Mouse (Mus musculus): ENCODE results near the gene Lrrc61.

Lrrc61 gene

GRCm38 (mm10) chr6:48554280-48555103 is at the start of gene Lrrc61:
Lrrc61 (plus strand) TSS chr6:48554796.
- under 1% methylated on average over 39 of the region's 39 CpGs for WGBS

- 82% methylated on average over 4 of the region's 4 CpGs for WGBS
These were observed 46.5 kb upstream of the Lrrc61 start for GRCm38 (mm10) chr6:48508087-48508486.

- WGBS = 65% methylated on average over 4 of the region's 4 CpGs
These were observed 44.2 kb upstream of the Lrrc61 start for GRCm38 (mm10) chr6:48510426-48510825.

- 84% methylated on average over 7 of the region's 7 CpGs for WGBS
These were observed 42.7 kb upstream of the Lrrc61 start for GRCm38 (mm10) chr6:48511861-48512260.

GRCm38 (mm10) chr6:48524882-48525281 is 29.7 kb upstream of the Lrrc61 start:
- WGBS = 96% methylated on average over 16 of the region's 16 CpGs

- 92% methylated on average over 9 of the region's 9 CpGs for WGBS
These were observed 26.7 kb upstream of the Lrrc61 start for GRCm38 (mm10) chr6:48527901-48528300.

- 85% methylated on average over 14 of the region's 14 CpGs for WGBS
These were observed 25.3 kb upstream of the Lrrc61 start for GRCm38 (mm10) chr6:48529261-48529660.

- 81% methylated on average over 16 of the region's 16 CpGs for WGBS
These were observed 24.6 kb upstream of the Lrrc61 start for GRCm38 (mm10) chr6:48529871-48530440.

- 82% methylated on average over 2 of the region's 2 CpGs for WGBS
These were observed 23.7 kb upstream of the Lrrc61 start for GRCm38 (mm10) chr6:48530862-48531261.

- WGBS = 95% methylated on average over 2 of the region's 2 CpGs
These were observed 21.1 kb upstream of the Lrrc61 start for GRCm38 (mm10) chr6:48533475-48533874.

GRCm38 (mm10) chr6:48534913-48535312 is 19.7 kb upstream of the Lrrc61 start:
- 78% methylated on average over 8 of the region's 8 CpGs for WGBS

- 60% methylated on average over 4 of the region's 4 CpGs for WGBS
These were observed 18.5 kb upstream of the Lrrc61 start for GRCm38 (mm10) chr6:48536091-48536490.

GRCm38 (mm10) chr6:48537105-48537954 is 17.3 kb upstream of the Lrrc61 start, which contains the start of gene Atp6v0e2:
Atp6v0e2 (plus strand) TSS chr6:48537615.
- 5% methylated on average over 38 of the region's 38 CpGs for WGBS

GRCm38 (mm10) chr6:48538841-48539737 is 15.5 kb upstream of the Lrrc61 start:
- WGBS = 43% methylated on average over 5 of the region's 5 CpGs

GRCm38 (mm10) chr6:48539860-48540259 is 14.7 kb upstream of the Lrrc61 start:
- WGBS = 73% methylated on average over 5 of the region's 5 CpGs

- 80% methylated on average over 3 of the region's 3 CpGs for WGBS
These were observed 13.9 kb upstream of the Lrrc61 start for GRCm38 (mm10) chr6:48540721-48541120.

GRCm38 (mm10) chr6:48541560-48542450 is 12.8 kb upstream of the Lrrc61 start:
- WGBS = 56% methylated on average over 7 of the region's 7 CpGs

- 84% methylated on average over 3 of the region's 3 CpGs for WGBS
These were observed 12.0 kb upstream of the Lrrc61 start for GRCm38 (mm10) chr6:48542631-48543030.

GRCm38 (mm10) chr6:48545251-48545650 is 9.3 kb upstream of the Lrrc61 start:
- WGBS = 63% methylated on average over 5 of the region's 5 CpGs

- 59% methylated on average over 1 of the region's 1 CpGs for WGBS
These were observed 8.3 kb upstream of the Lrrc61 start for GRCm38 (mm10) chr6:48546271-48546670.

Data from cerebral cortex, adult 2 months (tissue).